Mouse (Mus musculus): ENCODE measurements at regions not wholly inside any gene's neighbourhood (a gene's known extent, or its start where the extent isn't known, plus 50 kb on each side); places are given as distances from the start of the nearest gene placed in this dataset.

DNA sequence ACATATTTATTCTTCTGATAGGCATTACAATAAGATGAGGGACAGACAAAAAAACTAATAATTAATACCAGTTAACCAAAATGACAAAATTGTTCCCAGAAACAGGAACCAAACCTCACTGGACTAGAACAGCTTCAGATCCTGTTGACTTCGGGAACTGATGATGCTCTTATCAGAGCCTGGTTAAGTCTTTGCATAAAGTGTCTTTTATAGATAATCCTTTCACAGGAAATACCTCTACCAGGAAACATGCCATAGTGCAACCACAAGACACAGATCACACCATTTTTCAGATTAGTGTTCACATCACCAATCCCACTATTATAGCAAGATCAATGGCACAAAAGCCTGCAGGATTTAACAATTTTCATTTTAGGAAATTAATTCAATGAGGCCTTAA lies 478.1 kb downstream of the Gm11232 start:
- no peak overlapping the region for H3K4me3 ChIP-seq
- H3K79me2 ChIP-seq (replicated peaks; ENCODE audit: control insufficient read depth, insufficient read depth, low read length) = no peaks in the 10 kb centered on the region
- intact Hi-C loops (cut with DNase I) = no loop called here
- no peaks in the 10 kb centered on the region for H3K4me1 ChIP-seq (ENCODE audit: control insufficient read depth, insufficient read depth, low read length)
- no peak for TF ChIP-seq CTCF (IDR thresholded peaks at IDR 0.05)
- no peak for TF ChIP-seq POLR2A (IDR thresholded peaks at IDR 0.05; ENCODE audit: insufficient read depth, low read depth, low read length)
- TF ChIP-seq EP300 (IDR thresholded peaks at IDR 0.05; ENCODE audit: insufficient read depth, low read depth, low read length) = no peak
- no peaks in the 10 kb centered on the region for H3K27me3 ChIP-seq (ENCODE audit: control insufficient read depth, insufficient read depth, low read length)
- no peaks in the 10 kb centered on the region for H3K36me3 ChIP-seq (ENCODE audit: control insufficient read depth, insufficient read depth, low read length)
- no peak overlapping the region for H3K27ac ChIP-seq
- 26% methylated on average over 1 of the region's 1 CpGs for WGBS
- H3K9ac ChIP-seq (ENCODE audit: low read depth, low read length) = no peak overlapping the region
- no peak for DNase-seq

DNA sequence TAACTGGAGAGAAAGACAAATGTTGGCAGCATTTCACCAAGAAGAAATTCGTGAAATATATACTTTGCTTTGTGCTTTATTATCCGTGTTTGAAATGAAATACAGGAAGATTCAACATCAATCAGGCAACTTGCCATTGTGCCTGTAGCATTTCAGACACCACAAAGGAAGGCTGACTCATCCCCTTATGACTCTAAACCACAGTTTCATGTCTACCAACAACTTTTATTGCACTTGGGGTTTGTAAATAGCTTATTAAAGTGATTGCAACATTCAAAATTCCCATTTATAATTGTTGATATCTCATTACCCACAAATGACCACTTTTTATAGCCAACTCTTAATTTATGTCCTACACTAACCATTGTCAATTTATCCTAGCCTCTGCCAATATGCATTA lies 497.9 kb downstream of the Gm11232 start:
- no peak overlapping the region for H3K27ac ChIP-seq
- no peaks in the 10 kb centered on the region for H3K27me3 ChIP-seq (ENCODE audit: control insufficient read depth, insufficient read depth, low read length)
- no peak overlapping the region for H3K9ac ChIP-seq (ENCODE audit: low read depth, low read length)
- intact Hi-C loops (cut with DNase I) = no loop called here
- H3K79me2 ChIP-seq (replicated peaks; ENCODE audit: control insufficient read depth, insufficient read depth, low read length) = no peaks in the 10 kb centered on the region
- DNase-seq = no peak
- no peaks in the 10 kb centered on the region for H3K4me1 ChIP-seq (ENCODE audit: control insufficient read depth, insufficient read depth, low read length)
- no peak overlapping the region for H3K4me3 ChIP-seq
- TF ChIP-seq CTCF (IDR thresholded peaks at IDR 0.05) (no peak), POLR2A (IDR thresholded peaks at IDR 0.05; ENCODE audit: insufficient read depth, low read depth, low read length) (no peak), EP300 (IDR thresholded peaks at IDR 0.05; ENCODE audit: insufficient read depth, low read depth, low read length) (no peak)
- no peaks in the 10 kb centered on the region for H3K36me3 ChIP-seq (ENCODE audit: control insufficient read depth, insufficient read depth, low read length)
- WGBS = 57% methylated on average over 2 of the region's 2 CpGs

GRCm38 (mm10) chr4:71230497-71230872 lies 527.3 kb downstream of the Gm11232 start:
- Histone ChIP-seq H3K9ac (ENCODE audit: low read depth, low read length) (no peak overlapping the region), H3K79me2 (replicated peaks; ENCODE audit: control insufficient read depth, insufficient read depth, low read length) (no peaks in the 10 kb centered on the region), H3K4me3 (no peak overlapping the region), H3K27me3 (ENCODE audit: control insufficient read depth, insufficient read depth, low read length) (no peaks in the 10 kb centered on the region), H3K27ac (no peak overlapping the region), H3K36me3 (ENCODE audit: control insufficient read depth, insufficient read depth, low read length) (no peaks in the 10 kb centered on the region), H3K4me1 (ENCODE audit: control insufficient read depth, insufficient read depth, low read length) (no peaks in the 10 kb centered on the region)
- DNase-seq = no peak
- WGBS = 63% methylated on average over 4 of the region's 4 CpGs
- TF ChIP-seq EP300 (IDR thresholded peaks at IDR 0.05; ENCODE audit: insufficient read depth, low read depth, low read length) = no peak
- TF ChIP-seq POLR2A (IDR thresholded peaks at IDR 0.05; ENCODE audit: insufficient read depth, low read depth, low read length) = no peak
- no peak for TF ChIP-seq CTCF (IDR thresholded peaks at IDR 0.05)
- intact Hi-C loops (cut with DNase I) = no loop called here

DNA sequence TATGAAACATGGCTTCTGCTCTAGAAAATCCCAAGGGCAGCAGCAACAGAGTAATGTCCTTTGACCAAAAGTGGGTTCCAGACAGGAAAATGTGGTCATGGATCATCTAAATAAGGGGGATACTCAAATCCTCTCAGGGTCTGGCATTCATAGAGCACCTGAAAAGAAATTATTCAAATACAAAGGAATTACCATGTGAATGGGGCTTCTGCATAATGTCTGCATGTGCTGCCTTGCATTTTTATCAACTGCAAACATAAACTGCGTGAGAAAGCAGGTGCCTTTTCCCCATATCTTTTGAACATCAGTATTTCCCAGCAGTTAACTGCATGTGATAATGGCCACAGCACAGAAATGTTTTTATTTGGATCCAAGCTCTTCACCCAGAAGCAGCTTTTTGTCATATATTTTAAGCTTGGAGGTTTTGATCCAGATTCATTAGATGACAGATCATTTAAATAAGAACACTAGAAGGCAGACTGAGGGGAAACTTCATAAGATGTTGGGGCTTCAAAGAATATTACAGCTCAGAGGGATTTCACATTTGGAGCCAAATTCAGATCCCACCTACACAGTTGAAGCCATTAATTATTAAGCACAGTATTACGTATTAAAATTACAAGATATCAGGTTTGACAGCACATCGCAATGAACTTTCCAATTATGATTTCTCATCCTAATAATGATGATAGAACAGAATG lies 527.8 kb downstream of the Gm11232 start:
- no peaks in the 10 kb centered on the region for H3K36me3 ChIP-seq (ENCODE audit: control insufficient read depth, insufficient read depth, low read length)
- H3K27ac ChIP-seq = no peak overlapping the region
- no peak overlapping the region for H3K4me3 ChIP-seq
- DNase-seq = no peak
- no peaks in the 10 kb centered on the region for H3K27me3 ChIP-seq (ENCODE audit: control insufficient read depth, insufficient read depth, low read length)
- intact Hi-C loops (cut with DNase I) = no loop called here
- 71% methylated on average over 3 of the region's 3 CpGs for WGBS
- H3K79me2 ChIP-seq (replicated peaks; ENCODE audit: control insufficient read depth, insufficient read depth, low read length) = no peaks in the 10 kb centered on the region
- H3K9ac ChIP-seq (ENCODE audit: low read depth, low read length) = no peak overlapping the region
- no peaks in the 10 kb centered on the region for H3K4me1 ChIP-seq (ENCODE audit: control insufficient read depth, insufficient read depth, low read length)
- TF ChIP-seq POLR2A (IDR thresholded peaks at IDR 0.05; ENCODE audit: insufficient read depth, low read depth, low read length) = no peak
- TF ChIP-seq CTCF (IDR thresholded peaks at IDR 0.05) = no peak
- TF ChIP-seq EP300 (IDR thresholded peaks at IDR 0.05; ENCODE audit: insufficient read depth, low read depth, low read length) = no peak

DNA sequence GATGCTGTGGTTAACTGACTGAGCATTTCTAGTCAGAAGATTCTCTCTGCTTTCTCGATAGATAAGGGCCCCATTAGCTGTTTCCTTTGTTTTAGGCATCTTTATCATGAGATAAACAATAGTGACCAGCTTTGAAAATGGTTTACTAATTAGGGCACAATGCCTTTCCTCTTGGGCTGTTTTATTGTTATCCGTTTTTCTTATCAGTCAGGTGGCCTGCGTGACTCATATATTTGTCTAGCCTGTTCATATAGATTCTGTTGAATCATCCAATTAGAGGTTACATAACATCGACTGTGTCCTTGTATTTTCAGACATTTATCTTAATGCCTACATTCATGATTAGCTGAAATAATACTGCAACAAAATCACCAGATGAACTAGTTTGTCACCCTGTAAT lies 531.1 kb downstream of the Gm11232 start:
- no peaks in the 10 kb centered on the region for H3K27me3 ChIP-seq (ENCODE audit: control insufficient read depth, insufficient read depth, low read length)
- H3K79me2 ChIP-seq (replicated peaks; ENCODE audit: control insufficient read depth, insufficient read depth, low read length) = no peaks in the 10 kb centered on the region
- no peak overlapping the region for H3K27ac ChIP-seq
- H3K36me3 ChIP-seq (ENCODE audit: control insufficient read depth, insufficient read depth, low read length) = no peaks in the 10 kb centered on the region
- intact Hi-C loops (cut with DNase I) = no loop called here
- no peaks in the 10 kb centered on the region for H3K4me1 ChIP-seq (ENCODE audit: control insufficient read depth, insufficient read depth, low read length)
- H3K4me3 ChIP-seq = no peak overlapping the region
- TF ChIP-seq POLR2A (IDR thresholded peaks at IDR 0.05; ENCODE audit: insufficient read depth, low read depth, low read length) (no peak), CTCF (IDR thresholded peaks at IDR 0.05) (no peak), EP300 (IDR thresholded peaks at IDR 0.05; ENCODE audit: insufficient read depth, low read depth, low read length) (no peak)
- WGBS = 27% methylated on average over 4 of the region's 4 CpGs
- no peak overlapping the region for H3K9ac ChIP-seq (ENCODE audit: low read depth, low read length)
- no peak for DNase-seq

- intact Hi-C loops (cut with DNase I) = no loop called here
- Histone ChIP-seq H3K4me3 (no peak overlapping the region), H3K36me3 (ENCODE audit: control insufficient read depth, insufficient read depth, low read length) (no peaks in the 10 kb centered on the region), H3K27ac (no peak overlapping the region), H3K4me1 (ENCODE audit: control insufficient read depth, insufficient read depth, low read length) (no peaks in the 10 kb centered on the region), H3K27me3 (ENCODE audit: control insufficient read depth, insufficient read depth, low read length) (no peaks in the 10 kb centered on the region), H3K79me2 (replicated peaks; ENCODE audit: control insufficient read depth, insufficient read depth, low read length) (no peaks in the 10 kb centered on the region), H3K9ac (ENCODE audit: low read depth, low read length) (no peak overlapping the region)
- no peak for DNase-seq
- TF ChIP-seq EP300 (IDR thresholded peaks at IDR 0.05; ENCODE audit: insufficient read depth, low read depth, low read length) = no peak
- TF ChIP-seq POLR2A (IDR thresholded peaks at IDR 0.05; ENCODE audit: insufficient read depth, low read depth, low read length) = no peak
- TF ChIP-seq CTCF (IDR thresholded peaks at IDR 0.05) = no peak
- 59% methylated on average over 3 of the region's 3 CpGs for WGBS
Observed at GRCm38 (mm10) chr4:71218060-71218459, 539.7 kb downstream of the Gm11232 start.

All from heart, adult 2 months (tissue).